Mouse (Mus musculus) c-Kit-positive CD71-negative TER-119-negative erythroid progenitor cells, embryonic 14.5 days (primary cell): ENCODE measurements around the gene Got1.

Experiments
- DNase-seq: peaks from one replicate; pipeline ENCODE4 v3.0.0-alpha.2; 2013; ENCODE audit warnings: low read depth

Got1 gene

DNA sequence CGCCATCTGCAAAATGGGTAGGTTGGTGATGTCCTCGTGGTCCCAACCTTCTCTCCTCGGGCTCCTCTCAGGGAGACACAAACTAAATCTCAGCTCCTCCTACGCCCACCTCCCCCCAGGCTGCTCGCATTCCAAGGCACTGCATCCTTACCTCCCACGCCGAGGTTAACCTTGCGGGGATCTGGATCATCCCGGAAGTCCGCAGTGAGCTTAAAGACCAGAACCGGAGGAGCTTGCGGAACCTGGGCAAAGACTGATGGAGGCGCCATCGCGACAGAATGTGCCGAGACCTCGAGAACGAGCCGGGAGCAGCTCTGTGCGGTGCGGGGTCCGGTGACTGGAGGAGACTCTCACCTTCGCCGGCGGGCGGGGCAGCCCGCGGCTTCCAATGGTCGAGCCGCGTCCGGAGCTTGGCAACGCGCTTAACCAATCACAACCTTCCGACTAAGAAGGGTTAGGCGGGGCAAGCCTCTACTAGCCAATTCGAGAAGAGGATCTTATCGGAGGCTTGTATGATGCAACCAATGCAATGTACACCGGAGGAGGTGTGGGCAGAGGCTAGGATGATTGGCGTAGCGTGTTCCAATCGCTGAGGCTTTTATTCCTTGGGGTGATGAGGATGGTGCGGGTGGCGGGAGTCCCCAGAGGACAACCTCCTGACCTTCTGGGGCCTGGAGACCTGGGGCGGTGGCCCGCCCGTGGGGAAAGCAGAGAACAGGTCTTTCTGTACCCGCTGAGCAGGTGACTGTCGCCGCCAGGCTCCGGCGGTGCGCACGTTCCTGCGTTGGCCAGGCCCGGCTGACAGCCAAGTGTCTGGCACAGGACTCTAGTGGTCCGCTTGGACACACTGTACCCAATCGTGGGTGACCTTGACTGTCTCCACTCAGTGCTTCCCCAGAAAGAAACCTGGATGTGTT, at the start of gene Got1:
Got1 (minus strand) TSS at position 419 of the 917 bp plus-strand sequence.
- peak; percentile 90 for DNase-seq

DNA sequence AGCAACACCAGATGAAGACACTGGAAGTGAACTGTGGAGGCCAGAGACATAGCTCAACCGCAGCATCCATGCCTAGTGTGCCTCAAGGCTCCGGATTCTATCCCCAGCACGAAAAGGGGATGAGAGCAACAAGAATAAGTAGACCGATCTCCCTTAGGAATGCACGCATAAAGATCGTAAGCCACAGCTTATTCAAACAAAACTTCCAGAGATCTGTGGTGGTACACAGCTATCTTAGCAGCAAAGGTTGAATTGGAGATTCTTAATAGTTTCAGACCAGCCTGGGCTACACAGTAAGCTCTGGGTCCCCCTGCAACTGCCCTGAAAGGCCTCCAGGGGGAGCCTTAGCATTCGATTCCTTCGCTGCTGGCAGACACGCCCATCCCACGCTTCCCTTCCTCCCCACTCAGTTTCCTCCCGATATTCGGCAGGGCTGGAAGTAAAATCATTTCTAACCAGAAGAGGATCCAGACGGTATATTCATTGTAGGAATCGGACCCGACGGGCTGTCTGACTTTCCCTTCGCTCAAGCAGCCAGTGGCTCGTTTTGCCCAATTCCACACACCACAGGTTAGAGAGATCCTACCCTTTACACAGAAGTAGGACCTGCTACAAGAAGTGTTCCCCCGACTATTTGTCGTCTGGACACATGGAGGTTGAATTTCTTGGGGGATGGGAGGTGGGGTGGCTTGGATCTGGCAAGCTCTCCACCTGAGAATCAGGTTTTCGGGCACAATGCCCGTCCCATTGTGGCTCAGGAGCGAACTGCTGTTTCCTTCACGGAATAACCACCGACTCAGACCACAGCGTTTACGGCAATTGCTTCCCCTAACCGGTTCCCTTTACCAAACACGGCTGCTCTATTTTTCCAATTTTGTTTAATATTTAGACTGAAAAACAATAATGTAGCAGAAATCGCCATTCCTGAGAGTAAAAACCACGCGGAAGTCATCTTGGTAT, 46.7 kb upstream of the Got1 start:
- peak; percentile 67 for DNase-seq

DNA sequence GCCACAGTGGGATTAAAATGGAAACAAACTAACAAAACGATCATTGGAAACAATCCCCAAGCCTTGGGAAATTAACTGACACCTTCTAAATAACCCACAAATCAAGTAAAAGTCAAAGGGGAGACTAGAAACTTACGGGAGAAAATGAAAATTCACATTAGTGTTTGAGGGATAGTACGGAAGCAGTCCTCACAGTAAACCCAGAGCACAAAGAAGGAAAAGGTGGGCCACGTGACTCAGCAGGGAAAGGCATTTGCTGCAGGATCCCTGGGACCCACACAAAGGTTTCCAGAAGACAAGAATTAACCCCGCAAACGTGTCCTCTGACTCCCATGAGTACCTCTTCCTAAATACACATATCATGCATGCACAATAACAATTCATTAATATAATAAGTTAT, 44.7 kb upstream of the Got1 start:
- DNase-seq, result no peak

DNA sequence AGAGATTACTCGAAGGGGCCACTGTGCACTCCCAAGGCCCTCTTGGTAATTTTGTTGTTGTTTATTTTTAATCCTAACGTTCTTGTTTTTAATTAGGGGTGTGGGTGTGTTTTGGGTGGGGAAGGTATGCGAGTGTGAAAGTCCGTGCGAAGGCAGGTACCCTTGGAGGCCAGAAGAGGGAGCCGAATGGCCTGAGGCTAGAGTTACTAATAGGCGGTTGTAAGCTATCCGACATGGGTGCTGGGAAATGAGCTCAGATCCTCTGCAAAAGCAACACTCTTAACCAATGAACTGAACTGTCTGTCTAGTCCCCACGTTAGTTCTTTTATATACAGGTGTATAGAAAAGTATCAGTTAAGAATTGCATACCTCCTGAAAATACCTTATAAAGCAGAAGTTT, 43.9 kb upstream of the Got1 start:
- DNase-seq, result no peak

DNA sequence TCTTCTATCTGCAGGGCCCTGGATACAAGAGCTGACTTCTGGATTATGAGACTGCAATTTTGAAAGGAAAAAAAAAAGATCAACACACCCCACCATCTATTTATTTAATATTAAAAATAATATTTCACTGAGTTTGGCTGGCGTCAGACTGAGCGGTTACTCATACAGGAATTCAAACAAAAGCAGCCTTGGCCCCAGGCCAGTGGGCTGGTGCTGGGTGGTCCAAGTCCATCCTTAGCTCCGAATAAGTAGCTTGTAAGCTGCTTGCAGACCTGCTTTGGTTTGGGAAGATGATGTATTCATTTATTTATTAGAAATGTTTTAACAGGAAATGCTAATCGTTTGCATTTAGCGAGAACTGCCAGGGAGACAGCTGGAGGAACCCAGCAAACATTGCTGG, 38.8 kb upstream of the Got1 start:
- no peak for DNase-seq

DNA sequence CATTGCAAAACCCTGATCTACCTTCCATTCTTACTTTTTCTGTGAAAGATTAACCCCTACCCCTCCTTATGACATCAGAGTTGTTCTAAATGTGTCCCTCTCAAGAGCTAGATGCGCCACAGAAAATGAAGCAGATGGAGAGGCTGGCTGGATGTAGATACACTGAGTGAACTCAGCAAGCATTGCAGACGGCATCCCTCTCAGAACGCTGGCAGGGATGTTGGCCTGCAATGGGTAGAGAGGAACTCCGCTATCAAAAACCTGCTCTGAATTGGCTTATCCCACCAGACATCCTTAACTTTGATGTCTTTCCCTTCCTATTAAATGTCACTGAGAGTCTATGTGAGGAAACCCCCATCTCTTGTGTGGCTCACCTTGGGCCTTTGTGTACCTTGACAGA, 37.4 kb upstream of the Got1 start:
- no peak for DNase-seq

DNA sequence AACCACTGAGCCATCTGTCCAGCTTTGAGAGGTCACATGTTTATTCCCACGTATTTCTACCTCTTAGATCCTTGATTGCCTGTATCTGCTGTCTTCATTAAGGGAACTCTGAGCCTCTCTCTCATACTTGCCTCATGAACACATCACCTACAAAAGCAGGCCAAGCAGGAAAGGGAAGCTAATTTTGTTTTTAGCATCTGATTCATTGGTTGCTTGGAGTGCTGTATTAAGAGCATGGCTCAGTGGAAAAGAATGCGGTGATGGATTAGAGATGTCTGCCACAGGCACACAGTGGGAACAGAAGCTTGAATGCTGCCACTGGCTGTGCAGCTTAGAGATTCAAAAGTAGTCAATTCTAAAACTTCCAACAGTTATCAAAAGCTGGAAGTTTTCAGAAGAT, 35.8 kb upstream of the Got1 start:
- no peak for DNase-seq

DNA sequence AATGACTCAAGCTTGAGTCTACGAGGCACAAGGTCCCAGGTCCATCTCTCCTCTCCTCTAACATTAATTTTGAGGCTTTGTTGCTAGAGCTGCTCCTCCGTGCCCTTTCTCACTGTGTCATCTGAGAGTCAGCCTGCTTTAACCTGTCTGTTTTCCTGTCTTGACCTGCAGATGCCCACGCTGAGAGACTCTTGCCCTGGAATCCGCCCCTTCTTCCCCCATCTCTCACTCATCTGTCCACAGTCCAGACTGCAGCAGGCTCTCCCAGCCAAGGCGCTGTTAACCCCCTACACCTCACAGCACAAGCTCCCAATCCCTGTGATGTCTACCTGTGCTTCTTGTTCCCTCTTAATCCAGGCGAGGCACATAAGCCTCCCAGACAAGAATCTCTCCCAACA, 27.1 kb upstream of the Got1 start:
- no peak for DNase-seq

DNA sequence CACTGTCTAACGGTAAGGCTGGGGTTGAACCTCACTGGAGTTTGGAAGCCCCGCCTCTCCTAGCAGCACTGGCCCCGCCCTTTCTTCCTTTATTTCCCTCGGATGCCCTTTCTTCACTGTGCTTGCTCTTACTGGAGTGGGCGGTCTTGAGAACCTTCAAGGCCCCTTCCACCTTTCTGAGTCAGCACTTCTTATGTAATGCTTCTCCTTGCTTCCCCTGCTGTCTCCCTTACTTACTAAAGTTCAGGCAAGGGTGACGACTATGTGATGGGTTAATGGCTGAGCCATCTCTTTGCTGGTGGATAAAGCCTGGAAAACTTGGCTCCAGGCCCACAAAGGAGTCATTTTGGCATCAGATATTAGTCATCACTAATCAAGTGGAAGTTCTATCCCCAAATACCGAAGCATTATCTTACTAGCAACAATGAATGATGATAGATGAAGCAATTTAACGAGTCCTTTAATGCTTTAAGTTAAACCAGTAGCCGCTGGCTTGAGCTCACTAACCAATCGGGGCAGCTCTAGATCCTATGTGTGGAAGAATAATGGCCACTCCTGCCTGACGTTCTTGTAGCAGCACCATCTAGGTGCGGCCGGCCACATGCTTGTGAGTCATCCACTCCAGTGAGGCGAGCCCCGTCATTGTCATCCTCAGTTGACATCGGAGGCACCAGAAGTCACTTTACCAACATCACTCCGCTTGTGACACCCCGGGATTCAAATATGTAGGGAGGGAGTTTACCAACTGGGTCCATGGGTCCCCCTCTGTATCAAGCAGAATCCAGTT, 26.5 kb upstream of the Got1 start:
- DNase-seq, result no peak

DNA sequence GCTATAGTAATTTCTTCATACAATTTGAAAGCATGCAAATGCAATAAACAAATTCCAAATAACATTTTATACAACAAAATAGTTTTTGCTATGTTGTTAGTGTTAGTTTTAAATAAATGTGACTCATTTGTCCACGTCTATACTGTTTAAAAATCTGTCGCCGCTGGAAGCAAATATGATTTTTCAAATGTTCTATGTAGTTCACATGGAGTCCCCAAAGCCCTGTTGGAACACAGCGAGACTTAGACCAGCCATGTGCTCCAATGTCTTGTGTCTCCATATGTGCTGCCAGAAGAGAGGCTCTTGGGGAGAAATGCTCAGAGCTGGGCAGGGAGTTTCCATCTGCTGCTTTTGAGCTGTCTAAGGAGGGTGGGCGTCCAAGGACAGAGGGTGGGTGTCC, 23.7 kb upstream of the Got1 start:
- no peak for DNase-seq

DNA sequence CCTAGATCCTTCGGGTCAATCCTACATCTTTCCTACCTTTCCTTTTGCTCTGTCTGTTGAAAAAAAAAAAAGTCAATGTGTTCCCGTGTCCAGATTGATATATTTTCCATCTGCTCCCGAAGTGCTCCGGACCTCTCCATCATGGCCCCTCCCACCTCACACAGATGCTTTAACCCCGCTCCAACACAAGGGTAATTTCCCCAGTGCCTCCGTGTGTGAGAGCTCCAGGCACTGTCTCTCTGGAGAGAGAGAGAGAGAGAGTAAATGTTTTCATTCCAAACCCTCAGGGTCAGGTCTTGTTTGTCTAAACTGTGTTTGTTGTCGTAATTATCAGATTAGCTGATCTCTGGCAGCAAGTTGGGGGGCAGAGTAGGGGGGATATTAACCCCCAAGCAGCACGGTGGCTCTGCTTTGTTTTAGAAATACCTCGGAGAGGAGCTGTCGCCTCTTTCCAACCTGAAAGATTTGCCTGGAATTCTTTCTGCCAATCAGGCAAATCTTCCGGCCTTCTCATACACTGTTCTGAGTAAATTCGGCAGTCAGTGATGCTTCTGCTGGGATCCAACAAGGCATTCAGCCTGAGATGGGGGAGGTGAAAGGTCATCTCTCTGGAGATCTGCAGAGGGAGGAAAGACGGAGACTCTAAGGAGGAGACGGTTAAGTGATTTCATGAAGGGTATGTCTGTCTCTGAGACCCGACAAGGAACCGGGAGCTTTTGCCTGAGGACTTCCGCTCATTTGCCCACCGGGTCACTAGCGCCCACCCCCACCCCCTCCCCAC, 22.1 kb upstream of the Got1 start:
- no peak for DNase-seq

DNA sequence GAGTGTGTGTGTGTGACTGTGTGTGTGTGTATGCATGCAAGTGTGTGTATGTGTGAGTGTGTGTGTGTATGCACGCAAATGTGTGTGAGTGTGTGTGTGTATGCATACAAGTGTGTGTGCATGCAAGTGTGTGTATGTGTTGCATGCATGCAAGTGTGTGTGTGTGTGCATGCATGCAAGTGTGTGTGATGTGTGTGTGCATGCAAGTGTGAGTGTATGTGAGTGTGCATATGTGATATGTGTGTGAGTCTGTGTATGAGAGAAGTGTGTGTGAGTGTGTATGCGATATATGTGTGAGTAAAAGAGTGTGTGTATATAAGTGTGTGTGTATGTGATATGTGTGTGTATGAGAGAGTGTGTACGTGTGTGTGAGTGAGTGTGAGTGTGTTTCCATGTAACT, 11.0 kb upstream of the Got1 start:
- DNase-seq, result no peak

DNA sequence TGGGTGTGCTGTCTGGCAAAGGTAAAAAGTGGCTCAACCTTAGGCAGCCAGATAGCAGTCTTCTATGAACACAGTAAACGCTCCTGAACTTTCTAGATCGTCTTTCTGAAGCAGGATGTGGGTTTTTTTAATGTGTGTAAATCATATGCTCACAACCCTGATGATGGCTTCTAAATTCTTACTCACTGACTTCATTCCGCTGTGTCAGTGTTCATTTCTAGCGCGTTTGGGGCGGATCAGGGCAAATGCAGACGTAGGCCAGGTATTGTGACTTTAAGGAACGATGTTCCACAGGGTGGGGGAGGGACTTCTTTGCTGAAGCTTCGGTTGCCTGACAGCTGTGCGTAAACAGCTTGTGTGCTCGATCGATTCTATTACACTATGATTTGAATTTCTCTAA, 6.5 kb upstream of the Got1 start:
- DNase-seq, result no peak

DNA sequence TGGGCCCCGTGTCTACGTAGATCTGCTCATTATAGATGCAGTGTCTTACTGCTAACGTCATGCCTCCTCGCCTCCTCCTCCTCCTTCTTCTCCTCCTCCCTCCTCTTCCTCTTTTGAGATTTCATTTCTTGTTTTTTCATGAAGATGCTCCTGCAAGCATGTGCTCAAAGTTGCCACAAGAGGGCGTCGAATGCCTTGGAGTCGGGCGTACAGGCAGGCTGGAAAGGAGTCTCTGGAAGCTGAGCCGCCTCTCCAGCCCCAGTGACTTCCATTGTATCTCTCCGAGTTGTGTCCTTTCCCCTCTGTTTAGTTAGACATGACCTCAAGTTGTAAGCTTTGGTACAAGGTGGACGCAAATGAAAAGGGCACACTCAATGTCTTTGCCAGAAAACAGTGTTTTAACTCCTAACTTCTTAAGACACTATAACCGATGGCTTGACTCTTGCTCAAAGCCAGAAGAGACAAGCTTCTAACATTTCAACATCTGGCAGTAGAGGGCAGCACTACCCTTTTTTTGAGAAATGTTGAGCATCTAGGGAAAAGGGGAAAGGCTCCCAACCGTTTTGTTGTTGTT, 5.9 kb upstream of the Got1 start:
- peak; percentile 88 for DNase-seq

DNA sequence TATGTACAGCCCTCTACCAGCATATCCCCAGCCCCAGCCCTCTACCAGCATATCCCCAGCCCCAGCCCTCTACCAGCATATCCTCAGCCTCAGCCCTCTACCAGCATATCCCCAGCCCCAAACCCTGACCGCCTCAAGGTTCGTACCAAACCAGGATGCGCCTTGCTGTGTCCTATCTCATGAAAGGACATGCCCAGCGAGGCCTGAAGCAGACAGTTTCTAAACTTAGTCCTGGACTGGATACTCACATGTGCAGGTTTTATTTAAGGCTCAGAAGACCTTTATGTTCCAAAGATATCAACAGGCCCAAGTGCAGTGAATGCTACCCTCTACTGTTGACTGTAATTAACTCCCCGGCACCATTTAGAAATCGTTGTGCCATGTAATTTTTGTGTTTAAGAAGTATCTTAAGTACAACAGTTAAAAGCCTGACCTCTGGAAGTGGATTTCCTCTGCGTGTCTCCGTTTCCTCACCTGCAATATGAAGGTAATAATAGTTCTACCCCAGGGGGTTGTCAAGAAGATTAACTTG, 3.7 kb upstream of the Got1 start:
- DNase-seq, result no peak

DNA sequence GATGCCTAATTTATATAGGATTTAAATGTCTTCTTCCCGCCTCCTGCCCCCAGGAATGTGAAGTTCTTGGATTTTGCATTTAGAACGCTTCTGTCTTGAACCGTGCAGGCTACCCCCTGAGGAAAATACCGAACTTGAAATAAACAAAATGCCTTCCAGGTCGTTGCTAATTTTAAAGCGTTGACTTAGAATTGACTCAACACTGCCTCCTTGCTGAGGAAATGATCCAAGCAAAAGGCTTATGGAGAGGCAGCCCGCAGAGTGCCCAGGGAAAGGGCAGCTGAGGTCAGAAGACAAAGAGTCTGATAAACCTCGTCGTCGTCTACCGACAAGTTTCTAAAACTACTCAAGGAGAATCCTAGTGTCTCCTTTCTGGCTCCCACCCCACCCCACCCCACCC, 2.7 kb upstream of the Got1 start:
- DNase-seq, result no peak

DNA sequence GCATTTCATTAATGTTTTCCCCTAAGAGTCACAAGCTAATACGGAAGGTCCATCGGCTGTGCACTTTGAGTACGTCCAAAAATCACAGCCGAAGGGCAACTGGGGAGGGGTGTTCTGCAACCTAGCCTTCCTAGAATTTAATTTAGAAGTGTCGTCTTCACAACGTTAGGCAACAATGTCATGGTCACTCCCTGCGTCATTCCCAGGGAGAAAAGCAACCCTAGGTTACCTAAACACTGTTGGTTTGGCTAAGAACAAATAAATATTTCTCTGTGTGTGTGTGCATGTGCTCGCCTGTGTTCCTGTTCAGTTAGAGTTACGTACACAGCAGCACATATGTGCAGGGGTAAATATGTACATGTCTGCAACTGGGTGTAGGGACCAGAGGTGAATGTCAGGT, 1.6 kb upstream of the Got1 start:
- DNase-seq, result no peak

DNA sequence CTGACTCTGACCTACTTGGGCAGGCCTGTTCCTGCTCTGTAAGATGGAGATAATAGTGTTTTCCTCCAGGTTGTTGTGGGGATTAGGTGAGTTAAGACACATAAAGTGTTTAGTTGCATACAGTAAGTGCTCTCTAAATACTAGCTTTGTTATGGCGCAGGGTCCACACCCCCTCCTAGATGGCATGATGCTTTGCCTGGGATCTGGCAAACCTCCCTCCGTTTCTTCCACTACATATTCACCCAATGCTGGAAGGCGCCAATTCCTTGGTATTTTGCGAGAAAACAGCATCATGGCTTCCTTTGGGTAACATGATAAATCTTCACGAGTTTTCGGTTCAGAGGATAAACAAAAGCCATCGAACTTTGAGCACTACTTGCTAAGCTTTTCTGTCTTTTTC, 1.2 kb upstream of the Got1 start:
- DNase-seq, result no peak

DNA sequence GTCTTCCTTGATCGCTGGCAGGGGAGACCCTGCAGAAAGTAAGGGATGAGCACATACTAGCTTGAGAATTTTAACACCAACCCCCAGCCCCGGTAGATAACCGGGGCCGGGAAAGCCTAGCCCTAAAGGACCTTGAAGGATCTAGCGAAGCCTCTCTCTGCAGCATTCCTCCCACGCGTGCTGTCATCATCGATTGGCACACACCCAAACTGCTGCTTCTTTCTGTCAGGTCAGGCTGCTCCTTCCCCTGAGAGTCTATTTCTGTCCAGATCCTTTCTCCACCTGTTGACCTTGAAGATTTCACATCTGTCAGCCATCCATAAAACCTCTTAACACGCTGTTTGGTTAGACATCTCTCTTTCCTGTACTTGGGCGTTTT, 688 bp upstream of the Got1 start:
- DNase-seq, result no peak

DNA sequence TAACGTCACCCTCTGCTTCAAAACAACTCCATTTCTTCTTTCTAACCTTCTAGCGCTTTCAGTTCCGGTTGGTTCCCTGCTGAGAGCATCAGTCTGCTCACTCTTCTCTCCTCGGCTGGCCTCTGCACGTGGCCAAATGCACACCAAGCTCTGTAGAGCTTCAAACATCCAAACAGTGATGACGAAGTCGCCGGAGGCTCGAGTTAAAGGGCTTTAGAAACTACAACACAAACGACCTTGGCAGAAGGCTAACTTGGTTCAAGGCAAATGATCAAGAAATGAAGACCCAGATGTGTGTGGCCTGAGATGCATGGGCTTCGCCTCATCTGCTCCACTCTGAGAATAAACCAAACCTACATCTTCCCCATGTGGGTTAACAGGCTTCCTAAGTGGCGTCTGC, 854 bp downstream of the Got1 start:
- no peak for DNase-seq

DNA sequence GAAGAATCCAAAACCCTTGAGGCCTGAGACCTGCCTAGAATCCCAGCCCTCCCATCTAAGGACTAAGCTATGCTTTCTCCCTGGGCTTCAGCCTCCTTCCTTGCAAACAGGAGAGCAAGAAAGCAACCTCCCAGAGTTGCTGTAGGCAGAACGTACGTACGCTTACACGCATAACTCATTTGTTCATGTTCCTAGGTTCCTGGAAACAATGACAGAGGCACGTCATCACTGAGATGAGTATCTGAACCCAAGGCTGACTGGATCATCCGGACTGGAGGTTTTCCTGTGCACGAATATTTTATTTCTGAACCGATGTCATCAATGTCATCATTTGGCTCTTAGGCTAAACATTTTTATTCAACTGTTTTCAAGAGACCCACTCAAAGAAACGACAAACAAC, 2.4 kb downstream of the Got1 start:
- DNase-seq, result no peak
